Mouse (Mus musculus): ENCODE measurements around the gene Samd4b.

Samd4b gene

GRCm38 (mm10) chr7:28351676-28352191 is 246.2 kb downstream of the Samd4b start:
- DNase-seq: no peak

GRCm38 (mm10) chr7:28350155-28350883 is 247.6 kb downstream of the Samd4b start, which contains the start of gene Rps16:
Gene Rps16 (plus strand): TSS chr7:28350652.
- DNase-seq: peak; percentile 98

Measured in right cerebral cortex, postnatal 25 days (tissue).